Mouse (Mus musculus) layer of hippocampus, adult 8-10 months (tissue): ENCODE results near the gene Ctsw. TPM values are rescaled to one million over a fixed set of nuclear protein-coding genes. Genes with fewer than 3 reads are reported as not detected.
"Not testable (repeated sequence)": the region's sequence is repeated elsewhere in the genome, so short reads cannot be mapped to it uniquely, and the experiment has no call there.

Experiments used
- DNase-seq, 2 experiments: peaks; one replicate each; pipeline ENCODE4 v3.0.0; 2022; ENCODE audit warnings: low spot score in 2 of 2
- total RNA-seq, 4 experiments: library from RNA; stranded (reverse); gene quantifications; 2 replicates each; pipeline ENCODE4 v1.2.4; 2022

The Ctsw gene
- total RNA-seq = under 1 TPM in 3 of 4 experiments, not detected in 1; 0.29 to 0.81 (median 0.77) TPM

DNA sequence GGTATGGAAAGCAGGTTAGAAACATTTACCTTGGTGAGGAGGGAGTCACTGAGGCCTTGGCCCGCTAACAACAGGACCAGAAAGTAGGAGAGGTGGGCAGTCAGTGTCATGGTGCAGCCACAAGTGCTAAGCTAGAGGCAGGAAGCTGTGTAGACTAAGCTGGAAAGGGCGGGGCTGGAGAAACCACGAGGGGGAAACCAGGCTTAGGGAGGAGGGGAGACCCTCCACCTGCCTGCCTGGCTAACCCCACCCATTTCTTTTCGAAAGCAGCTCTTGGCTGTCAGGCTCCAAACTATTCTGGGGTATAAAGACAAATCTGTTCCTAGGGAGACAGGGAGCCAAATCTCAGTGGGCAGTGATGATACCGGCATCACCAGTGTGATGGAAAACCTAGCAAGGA is at the start of gene Ctsw:
Gene Ctsw, minus strand, starts transcription at position 134 of the 400 bp plus-strand sequence.
- no peak for DNase-seq

DNA sequence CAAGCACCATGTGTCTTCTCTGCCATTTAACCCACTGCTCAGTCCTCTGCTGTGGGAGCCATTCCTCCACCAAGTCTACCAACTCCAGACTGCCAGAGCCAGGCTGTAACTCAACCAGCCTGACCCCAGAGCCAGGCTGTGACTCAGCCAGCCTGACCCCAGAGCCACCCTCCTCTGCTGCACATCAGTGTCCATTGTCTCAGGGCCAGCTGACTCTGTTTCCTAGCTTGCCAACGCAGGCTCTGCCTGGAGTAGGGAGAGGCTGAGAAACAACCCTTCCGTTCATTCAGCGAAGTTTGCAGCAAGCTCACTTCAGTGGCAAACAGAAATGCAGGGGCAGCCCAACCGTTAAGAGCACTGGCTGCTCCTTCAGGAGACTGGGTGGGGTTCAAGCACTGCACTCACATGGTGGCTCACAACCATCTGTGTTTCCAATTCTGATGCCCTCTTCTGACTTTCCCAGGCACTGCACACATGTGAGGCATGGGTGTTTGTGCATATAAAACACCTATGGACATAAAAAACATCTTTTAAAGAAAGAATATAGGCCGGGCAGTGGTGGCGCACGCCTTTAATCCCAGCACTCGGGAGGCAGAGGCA is 48.7 kb upstream of the Ctsw start:
- DNase-seq = no peak

DNA sequence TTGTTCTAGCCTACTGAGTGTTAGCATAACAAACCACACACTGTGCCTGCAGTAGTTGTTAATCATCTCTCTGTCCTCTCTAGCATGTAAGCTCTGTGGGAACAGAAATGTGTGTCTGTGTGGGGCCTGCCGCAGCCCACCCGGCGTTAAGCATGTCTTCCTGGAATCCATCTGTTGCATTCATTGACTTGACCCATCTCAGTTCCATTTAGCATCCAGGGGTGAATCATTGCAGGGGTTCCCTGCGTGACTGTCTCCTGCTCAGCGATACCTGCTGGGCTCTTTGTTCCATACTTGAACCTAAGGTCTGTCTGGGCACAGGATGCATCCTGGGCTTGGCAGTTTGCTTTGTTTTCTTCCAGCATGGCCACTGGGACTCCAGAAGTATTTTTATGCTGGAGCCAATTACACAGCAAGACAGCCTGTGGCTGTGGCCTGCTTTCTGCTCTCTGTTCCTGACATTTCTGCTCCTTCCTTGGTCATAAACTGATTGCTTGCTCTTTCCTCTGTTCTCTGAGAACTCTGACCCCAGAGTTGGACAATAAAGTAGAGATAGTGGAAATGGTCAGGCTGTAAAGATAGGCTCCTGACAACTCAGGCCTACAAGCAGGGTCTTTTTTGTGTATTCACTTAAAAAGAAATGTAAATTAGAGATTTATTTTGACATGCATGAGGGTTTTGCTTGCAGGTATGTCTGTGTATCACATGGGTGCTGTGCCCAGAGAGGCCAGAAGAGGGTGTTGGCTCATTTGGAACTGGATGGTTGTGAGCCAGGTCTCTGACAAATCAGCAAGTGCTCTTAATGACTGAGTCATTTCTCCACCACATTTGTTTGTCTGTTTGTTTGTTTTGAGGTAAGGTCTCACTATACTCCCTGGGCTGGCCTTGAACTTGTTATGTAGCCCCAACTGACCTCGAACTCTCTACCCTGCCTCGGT is 47.8 kb upstream of the Ctsw start:
- no peak for DNase-seq

DNA sequence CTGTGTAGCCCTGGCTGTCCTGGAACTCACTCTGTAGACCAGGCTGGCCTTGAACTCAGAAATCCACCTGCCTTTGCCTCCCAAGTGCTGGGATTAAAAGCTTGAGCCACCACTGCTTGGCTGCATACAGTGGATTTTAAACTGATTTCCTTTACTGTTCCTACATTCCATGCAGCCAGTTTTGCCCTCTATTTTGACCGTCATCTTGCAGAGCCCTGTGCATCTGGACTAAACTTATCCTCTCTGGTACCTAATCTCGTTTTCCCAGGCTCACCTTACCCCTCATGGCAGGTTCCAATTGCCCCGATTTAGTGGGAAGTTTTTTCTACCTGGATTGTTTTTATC is 44.7 kb upstream of the Ctsw start:
- no peak for DNase-seq

DNA sequence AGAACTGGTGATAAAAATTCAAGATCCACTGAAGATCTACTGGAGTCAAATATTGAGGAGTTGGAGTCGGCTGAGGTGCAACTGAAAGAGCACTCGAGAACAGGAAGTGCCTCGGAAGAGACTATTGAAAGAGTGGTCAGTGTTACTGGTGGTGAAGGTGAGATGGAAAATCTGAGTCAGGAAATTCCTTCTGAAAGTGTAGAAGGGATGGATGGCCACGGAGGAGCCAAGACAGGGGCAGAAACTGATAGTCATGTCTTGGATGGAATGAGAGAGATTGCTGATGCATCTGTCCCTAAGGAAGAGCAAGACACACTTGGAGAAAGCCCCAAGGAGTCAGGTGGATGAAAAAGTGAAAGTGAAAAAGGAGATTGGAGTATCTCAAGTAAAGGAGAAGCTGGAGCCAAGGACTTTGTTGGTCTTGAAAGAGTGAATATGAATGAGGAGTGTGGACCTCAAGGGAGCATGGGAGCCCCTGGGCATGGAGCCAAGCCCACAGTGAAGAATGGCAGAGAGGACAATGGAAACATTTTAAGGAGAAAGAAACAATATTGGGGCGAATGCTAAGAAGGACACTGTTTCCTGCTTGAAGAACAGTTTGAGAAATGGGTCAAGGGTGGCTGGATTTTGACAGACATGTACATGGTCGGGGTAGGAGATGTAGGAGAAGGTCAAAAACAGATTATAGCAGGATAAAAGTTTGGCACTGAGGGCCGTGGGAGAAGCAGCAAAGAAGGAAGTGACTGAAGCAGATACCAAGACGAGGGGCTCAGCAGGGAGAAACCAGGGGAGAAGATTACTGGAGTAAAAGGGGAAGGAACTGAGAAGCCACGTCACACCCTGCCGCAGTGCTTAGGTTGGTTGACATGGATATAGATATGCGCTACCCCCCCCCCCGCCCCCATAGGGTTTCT is 44.0 kb upstream of the Ctsw start:
- DNase-seq = no peak

DNA sequence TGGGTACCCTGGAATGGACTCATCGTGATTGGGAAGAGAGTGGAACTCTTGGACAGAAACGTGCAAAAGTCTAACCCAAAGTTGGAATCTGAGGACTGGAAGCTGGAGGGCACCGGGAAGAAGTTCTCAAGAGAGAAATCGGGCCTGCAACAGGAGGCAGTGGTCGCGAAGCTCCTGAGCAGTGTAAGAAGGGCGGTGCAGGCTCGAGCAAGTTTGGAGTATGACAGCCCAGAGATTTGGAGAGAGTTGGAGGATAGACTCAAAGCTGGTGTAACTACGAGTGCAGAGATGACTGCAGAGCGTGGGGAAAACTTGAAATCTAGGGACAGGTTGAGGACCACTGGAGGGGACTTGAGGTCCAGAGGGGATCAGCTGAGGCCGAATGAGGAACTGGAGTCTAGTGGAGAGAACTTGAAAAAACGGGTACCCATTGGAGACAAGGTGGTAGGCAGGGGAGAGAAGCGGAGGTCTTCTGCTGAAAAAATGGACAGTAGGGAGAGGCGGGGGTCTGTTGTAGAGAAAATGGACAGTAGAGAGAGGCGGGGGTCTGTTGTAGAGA is 42.8 kb upstream of the Ctsw start:
- DNase-seq = no peak

DNA sequence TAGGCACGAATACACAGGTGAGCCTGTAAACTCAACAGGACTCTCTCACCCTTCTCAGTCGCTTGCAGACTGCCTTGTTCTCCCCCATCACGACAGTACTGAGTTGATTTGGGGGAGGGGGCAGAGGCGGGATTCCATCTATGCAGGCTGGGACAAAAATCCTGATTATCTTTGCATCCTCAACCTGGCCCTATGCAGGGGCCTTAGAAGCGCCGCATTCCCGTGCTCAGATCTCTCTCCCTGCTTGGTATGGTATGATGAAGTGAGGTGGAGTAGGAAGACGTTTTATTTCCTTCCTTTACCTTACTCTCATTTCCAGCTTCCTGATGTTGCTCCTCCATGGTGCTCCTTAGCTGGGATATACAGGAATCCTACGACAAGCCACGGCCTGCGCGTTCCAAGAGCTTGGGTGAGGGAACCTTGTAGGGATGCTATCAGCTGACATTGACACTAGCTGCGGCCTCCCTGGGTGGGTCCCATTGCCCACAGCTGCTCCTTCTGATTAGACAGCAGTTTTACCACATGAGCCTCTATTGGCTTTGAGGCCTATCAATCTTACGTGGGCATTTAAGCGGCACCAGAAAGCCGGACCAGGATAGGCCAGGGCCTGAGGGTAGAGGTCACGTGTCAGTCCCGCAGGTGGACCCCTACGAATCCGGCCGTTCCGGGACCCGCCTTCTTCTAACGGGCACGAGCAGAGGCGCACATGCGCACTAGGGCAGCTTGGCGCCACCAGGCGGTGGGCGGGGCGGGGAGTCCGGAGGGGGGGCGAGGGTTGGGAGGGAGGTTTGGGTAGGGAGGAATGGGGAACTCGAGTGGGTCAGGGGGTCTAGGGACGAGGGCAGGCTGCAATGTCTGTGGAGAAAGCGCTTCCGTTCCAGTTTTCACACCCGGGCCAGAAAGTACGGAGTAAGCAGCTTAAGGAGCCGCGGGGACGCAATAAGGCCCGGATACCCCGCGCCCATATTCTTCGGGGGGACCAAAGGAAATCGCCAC is 42.0 kb upstream of the Ctsw start, which contains the start of gene Snx32:
Gene Snx32, minus strand, starts transcription at position 508 of the 996 bp plus-strand sequence.
- peak; percentile 99 for DNase-seq

DNA sequence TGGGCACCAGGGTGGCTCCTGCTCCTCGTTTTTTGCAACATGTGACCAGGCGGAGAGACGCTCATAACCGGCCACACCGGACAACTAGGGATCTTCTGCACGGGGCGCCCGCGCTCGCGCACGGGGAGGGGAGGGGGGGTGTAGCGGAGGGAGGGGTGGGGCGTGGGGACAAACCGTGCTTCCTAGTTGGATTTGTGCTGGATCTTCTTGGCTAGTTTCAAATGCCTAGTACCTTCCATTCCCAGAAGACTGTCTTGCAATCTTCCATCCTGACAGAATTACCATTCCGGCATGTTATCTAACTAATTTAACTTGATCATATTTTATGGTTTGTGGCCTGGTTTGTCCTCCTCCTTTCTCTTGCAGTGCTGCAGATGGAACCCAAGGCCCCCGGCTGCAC is 35.4 kb upstream of the Ctsw start, which contains the start of gene 1700020D05Rik:
Gene 1700020D05Rik, minus strand, starts transcription at position 101 of the 400 bp plus-strand sequence.
- no peak for DNase-seq

DNA sequence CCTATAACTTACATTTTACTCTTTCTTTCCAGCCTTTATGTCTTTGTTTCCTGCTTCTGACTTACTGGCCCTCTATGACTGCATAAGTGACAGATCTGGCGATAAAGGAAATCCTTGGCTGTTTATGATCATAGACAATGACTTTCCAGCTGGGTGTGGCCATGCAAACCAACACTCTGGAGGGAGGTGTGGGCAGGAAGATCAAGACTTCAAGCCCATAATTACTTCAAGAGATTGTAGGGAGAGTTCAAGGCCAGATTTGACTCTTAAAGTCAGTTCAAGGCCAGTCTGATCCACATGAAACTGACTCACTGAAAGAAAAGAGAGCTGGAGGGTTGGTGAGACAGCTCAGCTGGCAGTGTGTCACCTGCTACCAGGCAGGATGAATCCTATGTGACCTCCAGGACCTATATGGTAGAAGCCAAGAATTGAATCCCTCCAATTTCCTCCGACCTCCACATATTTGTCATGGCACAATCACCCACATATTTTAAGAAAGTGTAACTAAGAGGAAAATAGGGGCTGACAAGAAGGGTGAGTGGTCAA is 32.1 kb upstream of the Ctsw start:
- DNase-seq = no peak

DNA sequence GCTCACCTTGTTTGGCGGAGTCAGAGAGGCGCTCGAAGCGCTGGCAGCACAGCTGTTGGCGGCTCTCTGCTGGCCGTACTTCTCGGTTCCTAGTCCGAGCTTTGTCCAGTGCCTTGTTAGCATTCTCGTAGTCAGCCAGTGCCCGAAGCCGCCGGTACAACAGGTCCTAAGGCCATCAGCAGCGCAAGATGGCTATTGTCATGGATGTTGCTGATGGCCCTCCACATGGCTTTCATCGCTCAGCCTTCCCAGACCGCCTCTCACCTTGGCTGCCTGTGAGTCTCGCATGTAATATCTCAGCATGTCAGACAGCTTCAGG is 27.7 kb upstream of the Ctsw start:
- DNase-seq = no peak

DNA sequence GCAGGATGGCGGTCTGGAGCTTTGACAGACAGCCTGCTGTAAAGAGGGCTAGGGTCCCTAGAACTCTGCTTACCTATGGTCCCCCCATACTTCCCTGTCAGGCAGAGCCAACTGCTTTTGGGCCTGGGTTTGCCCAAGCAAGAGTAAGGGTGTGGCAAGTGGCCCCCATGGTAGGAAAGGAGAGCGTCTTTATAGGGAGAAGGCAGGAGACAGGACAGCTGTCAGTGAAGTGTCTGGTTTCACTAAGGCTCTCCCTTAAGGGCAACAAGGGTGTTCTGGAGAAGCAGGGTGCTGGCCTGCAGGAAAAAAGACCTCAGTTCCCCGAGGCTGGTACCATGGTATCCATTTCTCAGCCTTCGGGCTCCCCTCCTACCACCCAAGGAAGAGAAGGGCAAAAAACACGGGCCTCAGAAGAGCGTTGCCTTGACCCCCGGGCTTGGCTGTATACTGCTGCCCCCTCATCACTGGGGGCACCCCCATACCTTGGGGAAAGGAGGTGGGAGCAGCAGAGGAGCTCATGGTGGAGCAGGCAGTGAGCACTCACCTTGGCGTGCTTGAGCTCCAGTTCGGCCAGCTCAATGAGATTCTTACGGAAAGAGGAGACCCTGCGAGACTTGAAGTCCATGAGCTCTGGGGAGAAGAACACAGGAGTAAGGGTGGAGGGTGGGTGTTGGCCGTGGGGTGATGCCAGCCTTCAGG is 27.2 kb upstream of the Ctsw start:
- no peak for DNase-seq

DNA sequence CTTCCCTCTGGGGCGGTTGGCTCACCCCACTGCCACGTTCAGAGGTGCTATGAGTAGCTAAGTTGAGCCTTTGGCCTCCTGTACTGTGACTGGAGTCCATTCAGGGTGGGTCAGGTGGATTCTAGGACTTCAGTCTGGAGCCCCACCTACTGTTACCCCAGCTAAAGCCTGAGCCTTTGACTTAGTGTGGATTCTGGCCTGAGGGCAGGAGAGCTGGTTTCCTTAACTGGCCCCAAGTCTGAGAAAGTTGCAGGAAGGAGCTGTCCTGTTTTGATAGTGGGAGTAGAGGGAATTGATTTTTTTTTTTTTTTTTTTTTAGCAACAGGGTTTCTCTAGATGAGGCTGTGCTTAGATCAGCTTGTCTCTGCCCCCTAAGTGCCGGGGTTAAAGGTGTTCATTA is 26.0 kb upstream of the Ctsw start:
- no peak for DNase-seq

DNA sequence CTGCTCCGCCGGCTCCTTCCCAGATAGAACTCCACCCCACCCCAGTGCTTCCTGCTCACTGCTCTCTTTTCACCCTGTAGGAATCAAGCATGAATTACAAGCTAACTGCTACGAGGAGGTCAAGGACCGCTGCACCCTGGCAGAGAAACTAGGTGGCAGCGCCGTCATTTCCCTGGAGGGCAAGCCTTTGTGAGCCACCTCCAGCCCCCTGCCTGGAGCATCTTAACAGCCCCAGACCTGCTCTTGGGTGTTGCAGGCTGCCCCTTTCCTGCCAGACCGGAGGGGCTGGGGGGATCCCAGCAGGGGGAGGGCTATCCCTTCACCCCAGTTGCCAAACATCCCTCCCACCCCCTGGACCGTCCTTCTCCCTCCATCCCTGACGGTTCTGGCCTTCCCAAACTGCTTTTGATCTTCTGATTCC is 25.0 kb upstream of the Ctsw start:
- not testable (repeated sequence) for DNase-seq

DNA sequence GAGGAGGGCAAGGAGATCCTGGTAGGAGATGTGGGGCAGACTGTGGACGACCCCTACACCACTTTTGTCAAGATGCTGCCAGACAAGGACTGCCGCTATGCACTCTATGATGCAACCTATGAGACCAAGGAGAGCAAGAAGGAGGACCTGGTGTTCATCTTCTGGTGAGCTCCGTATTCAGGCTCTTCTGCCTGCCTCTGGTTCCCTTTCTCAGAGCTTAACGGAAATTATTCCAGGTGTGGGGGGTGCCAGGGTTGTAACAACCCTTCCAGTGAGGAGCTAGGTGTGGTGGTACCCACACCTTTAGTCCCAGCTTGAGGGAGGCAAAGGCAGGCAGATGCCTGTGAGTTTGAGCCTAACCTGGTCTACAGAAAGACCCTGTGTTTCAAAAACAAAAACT is 24.3 kb upstream of the Ctsw start:
- DNase-seq = no peak

DNA sequence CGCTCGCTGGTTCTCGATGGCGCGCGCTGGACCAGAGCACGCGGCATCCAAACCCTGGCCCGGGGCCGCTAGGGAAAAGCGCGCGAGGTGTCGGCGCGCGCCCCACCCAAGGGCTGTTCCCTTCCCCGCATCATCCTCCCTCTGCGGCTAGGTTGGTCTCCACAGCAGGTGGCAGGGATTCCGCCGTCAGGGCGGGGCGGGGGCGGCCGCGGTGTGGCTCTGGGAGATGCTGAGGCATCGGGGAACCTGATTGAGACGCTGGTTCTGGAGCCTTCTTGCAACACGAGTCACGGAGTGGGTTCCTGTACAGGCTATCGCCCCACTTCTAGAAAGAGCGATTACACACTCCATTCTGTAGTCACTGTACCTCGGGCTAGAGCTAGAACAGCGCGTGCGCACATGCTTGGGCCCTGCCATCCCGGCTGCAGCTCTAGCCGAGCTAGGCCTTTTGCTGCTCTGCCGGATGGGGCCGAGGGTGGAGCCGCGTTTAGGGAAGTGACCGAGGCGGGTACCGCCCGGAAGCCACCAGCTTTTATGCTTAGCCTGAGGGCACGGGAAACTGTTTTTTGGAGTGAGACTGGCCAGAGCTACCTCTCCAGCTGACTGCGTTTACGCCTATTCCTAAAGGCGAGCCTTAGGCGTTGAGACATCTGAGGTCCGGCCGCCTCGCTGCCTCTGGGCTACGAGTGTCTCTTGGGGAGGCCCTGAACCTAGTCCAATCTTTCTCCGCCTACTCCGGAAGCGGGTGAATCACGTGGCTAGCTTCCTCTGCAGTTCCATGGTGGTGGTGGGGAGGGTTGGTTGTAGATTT is 22.8 kb upstream of the Ctsw start:
- DNase-seq = peak; percentile 76 to 81

DNA sequence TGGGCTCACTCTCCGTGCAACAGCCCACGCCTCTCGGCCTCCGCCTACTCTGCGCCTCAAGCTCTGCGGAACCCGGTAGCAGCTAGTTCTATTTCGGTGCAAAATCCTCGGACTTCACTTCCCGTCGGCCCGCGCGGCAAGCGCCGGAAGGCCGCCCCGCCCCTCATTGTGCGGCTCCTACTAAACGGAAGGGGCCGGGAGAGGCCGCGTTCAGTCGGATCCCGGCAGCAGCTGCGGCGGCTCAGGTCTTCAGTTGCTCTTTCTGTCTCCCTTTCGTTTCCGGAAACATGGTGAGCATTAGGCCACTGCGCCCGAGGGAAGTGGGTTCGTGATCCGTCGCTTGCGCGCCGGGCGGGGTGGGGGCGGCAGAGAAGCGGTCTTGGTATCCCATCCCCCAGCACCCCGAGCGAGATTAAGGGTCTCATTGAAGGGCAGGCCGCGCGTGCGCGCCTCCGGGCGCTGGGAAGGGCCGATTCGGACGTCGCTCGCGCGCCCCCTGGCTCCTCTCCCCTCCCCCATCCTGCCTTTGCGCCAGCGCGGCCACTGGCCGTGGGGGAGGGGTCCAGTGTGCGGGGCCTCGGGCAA is 22.1 kb upstream of the Ctsw start, which contains the start of gene Cfl1:
Gene Cfl1, plus strand, starts transcription at position 143 of the 585 bp plus-strand sequence.
- DNase-seq = peak; percentile 93 to 94

DNA sequence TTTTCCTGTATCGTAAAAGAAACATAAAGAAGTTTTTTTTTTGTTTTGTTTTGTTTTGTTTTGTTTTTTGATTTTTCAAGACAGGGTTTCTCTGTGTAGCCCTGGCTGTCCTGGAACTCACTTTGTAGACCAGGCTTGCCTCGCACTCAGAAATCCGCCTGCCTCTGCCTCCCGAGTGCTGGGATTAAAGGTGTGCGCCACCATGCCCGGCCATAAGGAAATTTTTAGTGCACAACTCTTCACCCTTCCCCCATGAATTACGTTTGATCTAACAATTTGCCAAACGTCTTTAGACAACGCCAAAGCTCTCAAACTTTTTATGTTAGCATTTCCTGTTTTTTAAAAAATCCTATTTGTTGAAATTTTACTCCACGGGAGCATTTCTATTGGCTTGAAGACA is 21.4 kb upstream of the Ctsw start:
- not testable (repeated sequence) for DNase-seq
